Mouse (Mus musculus): ENCODE measurements around the gene Zfp932.
A peak's percentile ranks its signal among the peaks of the same experiment; 100 is the strongest.
"Not testable (repeated sequence)": the region's sequence is repeated elsewhere in the genome, so short reads cannot be mapped to it uniquely, and the experiment has no call there.

Gene Zfp932

GRCm38 (mm10) chr5:109996026-109996937, at the start of gene Zfp932:
Gene Zfp932 (plus strand): TSS chr5:109996521.
- DNase-seq = peak; percentile 75

GRCm38 (mm10) chr5:109950281-109950680, 46.0 kb upstream of the Zfp932 start:
- DNase-seq = no peak

GRCm38 (mm10) chr5:109980743-109981142, 15.6 kb upstream of the Zfp932 start:
- DNase-seq = not testable (repeated sequence)

GRCm38 (mm10) chr5:109995461-109995860, 860 bp upstream of the Zfp932 start:
- not testable (repeated sequence) for DNase-seq

- DNase-seq = not testable (repeated sequence)
Measured at GRCm38 (mm10) chr5:110015775-110016174, 19.5 kb downstream of the Zfp932 start.

- DNase-seq = no peak
Measured at GRCm38 (mm10) chr5:110023273-110023672, 27.0 kb downstream of the Zfp932 start.

DNA sequence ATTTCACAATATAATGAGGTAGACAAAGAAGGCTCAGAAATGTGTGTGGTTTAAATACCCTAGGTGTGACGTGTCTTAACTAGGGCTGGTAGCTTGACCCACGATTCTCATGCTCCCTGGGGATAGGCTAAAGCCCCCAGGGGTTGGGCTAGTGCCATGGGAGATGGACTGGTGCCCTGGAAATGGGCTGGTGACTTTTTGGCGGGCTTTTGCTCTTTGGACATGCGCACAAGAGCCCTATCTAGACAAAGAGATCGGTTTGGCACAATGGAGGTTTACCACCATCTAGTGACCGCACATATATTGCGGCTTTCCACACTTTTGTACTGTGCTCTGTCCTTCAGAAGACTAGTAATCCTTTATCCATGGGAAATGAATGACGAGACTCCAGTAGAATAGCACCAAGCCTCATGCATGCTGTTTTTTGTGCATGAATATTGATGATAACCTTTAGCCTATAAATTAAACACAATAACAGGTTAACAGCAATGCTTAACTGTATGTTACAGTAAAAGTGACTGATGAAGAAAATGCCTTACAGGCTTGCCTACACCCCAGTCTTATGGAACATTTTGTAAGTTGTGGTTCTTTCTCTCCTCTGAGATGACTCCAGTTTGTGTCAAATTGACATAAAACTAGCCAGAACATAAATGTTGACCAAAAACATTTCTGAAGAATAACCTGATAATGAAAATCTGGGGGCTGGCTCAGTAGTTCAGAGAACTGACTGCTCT, 27.5 kb downstream of the Zfp932 start:
- peak; percentile 92 for DNase-seq

DNA sequence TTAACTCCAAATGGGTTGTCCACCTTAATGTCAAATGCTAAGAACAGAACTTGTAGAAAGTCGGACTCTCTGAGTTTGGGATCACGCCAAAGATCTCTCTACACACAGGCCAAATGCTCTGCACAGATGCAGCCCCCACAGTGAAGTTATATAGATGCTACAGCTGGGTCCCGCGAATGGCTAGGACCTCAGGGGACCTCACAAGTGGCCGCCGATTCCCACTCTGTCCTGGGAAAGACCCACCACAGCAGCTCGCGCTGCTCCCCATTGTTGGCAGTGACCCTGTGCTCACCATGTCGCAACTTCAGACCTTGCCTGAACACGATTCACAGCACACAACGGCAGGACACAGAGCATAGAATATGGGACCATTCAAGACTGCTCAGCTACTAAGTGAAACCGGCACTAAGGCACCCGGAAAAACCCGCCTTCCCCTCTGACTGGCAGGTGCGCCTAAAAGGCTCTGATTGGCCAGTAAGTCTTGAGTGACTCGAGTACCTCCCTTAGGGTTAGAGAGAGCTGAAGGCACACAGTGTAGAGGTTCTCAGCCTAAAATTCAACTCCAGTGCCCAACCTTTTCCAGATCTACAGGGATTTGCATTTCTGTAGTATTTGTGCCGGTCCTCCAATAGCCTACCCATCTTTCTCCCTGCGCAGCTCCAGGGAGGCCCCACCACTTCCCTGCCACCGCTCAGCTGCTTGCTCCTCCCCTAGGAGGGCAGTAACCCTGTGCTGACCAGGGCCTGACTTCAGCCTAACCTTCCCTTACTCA, 61.5 kb downstream of the Zfp932 start:
- DNase-seq = peak; percentile 87
